Mouse (Mus musculus) cerebellum, adult 2 months (tissue): ENCODE data around the gene Wipf1.

Experiments used
- CTCF ChIP-seq: fragments of 200-500 bp; IDR thresholded peaks from 2 replicates; pipeline ENCODE4 v1.5.1; 2011; ENCODE audit warnings: low read depth, mild to moderate bottlenecking, control low read depth, low read length, moderate library complexity, borderline replicate concordance; ENCODE audit not compliant: insufficient read depth
- POLR2A ChIP-seq: fragments of 200-500 bp; IDR thresholded peaks from 2 replicates; pipeline ENCODE4 v1.6.1; 2011; ENCODE audit warnings: low read length, control low read depth, borderline replicate concordance; ENCODE audit not compliant: insufficient read depth

DNA sequence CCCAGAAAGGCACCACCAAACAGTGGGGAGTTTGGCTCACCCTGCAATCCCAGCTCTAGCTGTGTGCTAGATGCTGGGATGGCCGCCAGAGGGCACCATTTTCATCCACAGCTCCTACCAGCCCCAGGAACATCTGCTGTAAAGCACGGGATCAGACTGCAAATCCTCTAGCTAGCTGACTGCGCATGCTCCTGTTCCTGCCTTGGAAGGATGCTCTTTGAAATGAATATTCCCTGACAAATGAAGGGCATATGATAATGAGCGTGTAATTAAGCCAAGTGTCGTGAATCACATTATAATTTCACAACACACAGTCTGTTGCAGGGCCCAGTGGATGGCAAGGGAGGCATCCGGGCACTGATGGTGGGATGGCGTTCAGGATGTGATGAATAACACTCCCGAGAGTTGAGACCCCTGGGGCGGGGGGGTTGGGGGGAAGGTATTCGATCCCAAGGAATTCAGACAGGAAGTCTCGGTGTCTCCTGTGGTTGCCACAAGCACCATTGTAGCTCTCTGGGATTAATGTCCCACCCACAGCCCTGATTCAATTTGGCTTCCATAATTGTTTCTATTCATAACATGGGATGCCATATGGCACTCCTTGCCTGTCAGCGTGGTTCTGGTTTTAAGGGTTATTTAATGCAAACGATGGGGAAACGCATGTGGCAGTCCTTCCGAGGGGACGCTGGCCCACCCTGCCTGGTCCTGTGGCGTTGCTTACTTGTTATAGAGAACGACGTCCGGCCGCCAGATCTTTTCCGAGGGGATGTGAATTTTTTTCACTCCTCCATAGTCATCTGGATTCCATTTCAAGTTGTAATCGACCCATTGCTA is 43.2 kb upstream of the Wipf1 start:
- TF ChIP-seq CTCF: peak; percentile 77
- TF ChIP-seq POLR2A: no peak
